Mouse (Mus musculus) limb, embryonic 12.5 days (tissue): ENCODE data around the gene Cpne4. TPM values are rescaled to one million over a fixed set of nuclear protein-coding genes. Genes with fewer than 3 reads are reported as not detected.

Experiments
- ATAC-seq: fragments of 200-750 bp; cut with Nextera tagmentation; 2 replicates; pipeline ENCODE4 v1.8.0; 2017; ENCODE audit warnings: low read depth, moderate TSS enrichment; ENCODE audit not compliant: insufficient number of reproducible peaks, insufficient read depth, low FRiP score, low TSS enrichment
- H3K27ac ChIP-seq: fragments of 300-500 bp; sonication (generic); 2 replicates; pipeline ENCODE4 v1.5.1; 2016; ENCODE audit warnings: mild to moderate bottlenecking, moderate library complexity
- H3K27me3 ChIP-seq: fragments of 300-500 bp; sonication (generic); 2 replicates; pipeline ENCODE4 v1.6.1; 2016; ENCODE audit warnings: mild to moderate bottlenecking, moderate library complexity
- H3K36me3 ChIP-seq: fragments of 300-500 bp; sonication (generic); 2 replicates; pipeline ENCODE4 v1.6.1; 2016; ENCODE audit warnings: mild to moderate bottlenecking, moderate library complexity
- H3K4me1 ChIP-seq: fragments of 300-500 bp; sonication (generic); replicated peaks from 2 replicates; pipeline ENCODE4 v1.6.1; 2016
- H3K4me2 ChIP-seq: fragments of 300-500 bp; sonication (generic); 2 replicates; pipeline ENCODE4 v1.6.1; 2016; ENCODE audit warnings: mild to moderate bottlenecking, moderate library complexity
- H3K4me3 ChIP-seq: fragments of 300-500 bp; sonication (generic); replicated peaks from 2 replicates; pipeline ENCODE4 v1.5.1; 2016; ENCODE audit warnings: mild to moderate bottlenecking
- H3K9ac ChIP-seq: fragments of 300-500 bp; sonication (generic); replicated peaks from 2 replicates; pipeline ENCODE4 v1.6.1; 2016; ENCODE audit warnings: mild to moderate bottlenecking, moderate library complexity
- H3K9me3 ChIP-seq: fragments of 300-500 bp; sonication (generic); 2 replicates; pipeline ENCODE4 v1.6.1; 2016; ENCODE audit warnings: mild to moderate bottlenecking, moderate library complexity
- WGBS: fragments of 180-500 bp; shearing (Covaris S2); methylation state at CpG from one replicate; pipeline ENCODE4 v1.1.7; 2016; 5-methylcytosine and 5-hydroxymethylcytosine counted together
- polyA plus RNA-seq: library from polyadenylated mRNA; unstranded; fragments of >200 nt; fragmentation: Nextera tagmentation; extraction: Ambion mirVana; gene quantifications from 2 replicates; pipeline ENCODE4 v1.2.1, GENCODE M21; 2016

Gene Cpne4
- polyA plus RNA-seq, 1 experiment from 2014 or later = 0.40 TPM

GRCm38 (mm10) chr9:104950551-104950950 lies 403.5 kb downstream of the Cpne4 start:
- no peak overlapping the region for H3K4me3 ChIP-seq
- H3K36me3 ChIP-seq = no peaks in the 10 kb centered on the region
- no peaks in the 10 kb centered on the region for H3K9me3 ChIP-seq
- H3K9ac ChIP-seq = no peak overlapping the region
- ATAC-seq = no peak
- H3K27me3 ChIP-seq = no peaks in the 10 kb centered on the region
- H3K4me1 ChIP-seq = no peaks in the 10 kb centered on the region
- H3K4me2 ChIP-seq = no peak overlapping the region
- no peak overlapping the region for H3K27ac ChIP-seq
- WGBS = 70% methylated on average over 4 of the region's 4 CpGs

GRCm38 (mm10) chr9:104952176-104952575 lies 405.1 kb downstream of the Cpne4 start:
- Histone ChIP-seq H3K9ac (no peak overlapping the region), H3K27me3 (no peaks in the 10 kb centered on the region), H3K36me3 (no peaks in the 10 kb centered on the region), H3K4me3 (no peak overlapping the region), H3K4me1 (no peaks in the 10 kb centered on the region), H3K4me2 (no peak overlapping the region), H3K9me3 (no peaks in the 10 kb centered on the region), H3K27ac (no peak overlapping the region)
- ATAC-seq = no peak
- 65% methylated on average over 3 of the region's 3 CpGs for WGBS

- no peaks in the 10 kb centered on the region for H3K27me3 ChIP-seq
- no peak overlapping the region for H3K4me2 ChIP-seq
- no peaks in the 10 kb centered on the region for H3K4me1 ChIP-seq
- no peaks in the 10 kb centered on the region for H3K36me3 ChIP-seq
- no peak overlapping the region for H3K4me3 ChIP-seq
- no peak overlapping the region for H3K27ac ChIP-seq
- WGBS = 89% methylated on average over 7 of the region's 7 CpGs
- ATAC-seq = no peak
- no peaks in the 10 kb centered on the region for H3K9me3 ChIP-seq
- H3K9ac ChIP-seq = no peak overlapping the region
Measured at GRCm38 (mm10) chr9:104972828-104973227, 425.7 kb downstream of the Cpne4 start.

GRCm38 (mm10) chr9:104981934-104982548 lies 435.0 kb downstream of the Cpne4 start:
- no peak for ATAC-seq
- WGBS = 79% methylated on average over 2 of the region's 2 CpGs
- no peak overlapping the region for H3K4me3 ChIP-seq
- H3K4me2 ChIP-seq = no peak overlapping the region
- H3K9me3 ChIP-seq = no peaks in the 10 kb centered on the region
- no peaks in the 10 kb centered on the region for H3K36me3 ChIP-seq
- H3K27ac ChIP-seq = no peak overlapping the region
- no peak overlapping the region for H3K9ac ChIP-seq
- H3K4me1 ChIP-seq = no peaks in the 10 kb centered on the region
- no peaks in the 10 kb centered on the region for H3K27me3 ChIP-seq

DNA sequence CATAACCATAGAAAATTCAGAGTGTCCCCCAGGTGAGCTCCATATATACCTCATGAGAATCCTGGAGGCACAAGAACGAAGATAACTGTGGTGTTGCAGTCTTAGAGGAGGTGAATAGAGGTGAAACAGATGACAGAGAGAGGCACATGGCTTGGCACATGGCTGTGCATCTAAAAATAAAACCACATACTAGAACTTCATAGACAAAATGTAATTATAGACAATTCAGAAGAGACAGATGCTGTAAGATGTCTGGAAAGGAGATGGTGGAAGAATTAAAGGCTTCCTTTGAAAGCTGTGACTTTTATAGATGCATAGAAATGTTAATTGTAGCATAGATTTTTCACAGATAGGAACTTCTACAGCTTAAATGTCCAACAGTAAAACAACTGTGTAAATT lies 451.1 kb downstream of the Cpne4 start:
- Histone ChIP-seq H3K4me2 (no peak overlapping the region), H3K4me3 (no peak overlapping the region), H3K4me1 (no peaks in the 10 kb centered on the region), H3K36me3 (no peaks in the 10 kb centered on the region), H3K27me3 (no peaks in the 10 kb centered on the region), H3K27ac (no peak overlapping the region), H3K9ac (no peak overlapping the region), H3K9me3 (no peaks in the 10 kb centered on the region)
- no peak for ATAC-seq
- 60% methylated on average over 1 of the region's 1 CpGs for WGBS

DNA sequence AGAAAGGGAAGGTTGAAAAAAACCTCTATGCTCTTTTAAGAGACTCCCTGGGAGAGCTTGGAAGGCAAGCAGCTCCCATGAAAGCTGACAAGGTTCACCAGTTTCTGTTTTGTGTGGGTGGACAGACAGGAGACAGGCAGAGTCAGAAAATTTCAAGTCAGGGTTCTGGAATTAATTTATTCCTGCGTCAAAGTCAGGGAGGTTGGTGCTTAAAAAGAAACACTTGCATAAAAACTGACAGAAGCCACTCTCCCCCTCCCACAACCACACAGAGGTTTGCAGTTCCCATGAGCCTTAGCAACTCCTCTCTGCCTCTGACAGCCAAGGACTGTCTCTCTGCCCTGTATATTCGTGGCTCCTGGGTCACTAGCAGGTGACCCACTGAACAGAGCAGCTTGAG lies 463.6 kb downstream of the Cpne4 start:
- H3K27ac ChIP-seq = no peak overlapping the region
- WGBS = 14% methylated on average over 2 of the region's 2 CpGs
- H3K4me2 ChIP-seq = no peak overlapping the region
- H3K9ac ChIP-seq = no peak overlapping the region
- ATAC-seq = no peak
- H3K4me1 ChIP-seq = no peaks in the 10 kb centered on the region
- no peaks in the 10 kb centered on the region for H3K36me3 ChIP-seq
- H3K9me3 ChIP-seq = no peaks in the 10 kb centered on the region
- H3K27me3 ChIP-seq = no peaks in the 10 kb centered on the region
- no peak overlapping the region for H3K4me3 ChIP-seq

DNA sequence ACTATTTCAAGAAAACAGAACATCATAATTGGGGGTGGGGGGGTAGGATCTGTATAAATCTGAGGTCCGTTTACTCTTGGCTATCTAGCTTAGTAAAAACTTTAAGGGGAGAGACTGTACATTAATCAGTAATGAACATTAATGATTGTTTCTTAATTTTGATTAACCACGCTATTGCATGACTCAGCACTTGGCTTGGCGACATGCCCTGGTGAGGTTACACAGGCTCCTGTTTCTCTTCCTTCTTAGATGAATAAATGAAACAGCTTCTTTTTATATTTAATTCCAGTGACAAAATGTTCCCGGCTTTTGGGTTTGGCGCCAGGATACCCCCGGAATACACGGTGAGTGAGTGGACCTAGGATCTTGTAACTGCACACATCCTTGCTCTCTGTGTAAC lies 471.1 kb downstream of the Cpne4 start:
- H3K4me2 ChIP-seq = no peak overlapping the region
- no peaks in the 10 kb centered on the region for H3K9me3 ChIP-seq
- 86% methylated on average over 7 of the region's 7 CpGs for WGBS
- no peak overlapping the region for H3K27ac ChIP-seq
- ATAC-seq = no peak
- H3K27me3 ChIP-seq = no peaks in the 10 kb centered on the region
- no peak overlapping the region for H3K9ac ChIP-seq
- H3K4me3 ChIP-seq = no peak overlapping the region
- no peaks in the 10 kb centered on the region for H3K36me3 ChIP-seq
- H3K4me1 ChIP-seq = no peaks in the 10 kb centered on the region

GRCm38 (mm10) chr9:105028311-105028710 lies 481.2 kb downstream of the Cpne4 start:
- no peak overlapping the region for H3K27ac ChIP-seq
- H3K27me3 ChIP-seq = no peaks in the 10 kb centered on the region
- H3K4me1 ChIP-seq = no peaks in the 10 kb centered on the region
- WGBS = 66% methylated on average over 3 of the region's 3 CpGs
- no peaks in the 10 kb centered on the region for H3K9me3 ChIP-seq
- H3K36me3 ChIP-seq = no peaks in the 10 kb centered on the region
- no peak overlapping the region for H3K4me2 ChIP-seq
- no peak for ATAC-seq
- H3K4me3 ChIP-seq = no peak overlapping the region
- no peak overlapping the region for H3K9ac ChIP-seq

GRCm38 (mm10) chr9:105032572-105032971 lies 485.5 kb downstream of the Cpne4 start:
- H3K4me3 ChIP-seq = no peak overlapping the region
- H3K9ac ChIP-seq = no peak overlapping the region
- H3K4me1 ChIP-seq = no peaks in the 10 kb centered on the region
- no peaks in the 10 kb centered on the region for H3K27me3 ChIP-seq
- ATAC-seq = no peak
- no peak overlapping the region for H3K27ac ChIP-seq
- H3K36me3 ChIP-seq = no peaks in the 10 kb centered on the region
- H3K4me2 ChIP-seq = no peak overlapping the region
- 91% methylated on average over 9 of the region's 9 CpGs for WGBS
- H3K9me3 ChIP-seq = no peaks in the 10 kb centered on the region

DNA sequence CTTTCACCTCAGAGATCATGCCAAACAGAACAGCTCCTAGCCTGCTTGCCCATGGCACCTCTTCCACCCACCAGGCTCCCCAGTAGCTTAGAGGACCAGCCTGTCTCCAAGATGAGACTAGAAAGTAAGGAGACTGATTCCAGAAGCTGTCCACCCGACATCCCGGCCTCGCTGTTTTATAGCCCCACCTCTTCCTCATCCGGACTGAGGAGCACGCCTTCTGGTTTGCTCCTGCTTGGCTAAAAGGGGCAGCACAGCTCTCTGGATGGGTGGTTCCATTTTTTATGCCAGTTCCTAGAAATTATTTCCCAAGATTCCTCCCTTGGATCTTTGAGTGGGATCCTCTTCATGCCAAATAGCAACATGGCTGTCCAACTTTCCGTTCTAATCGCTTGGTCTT lies 486.6 kb downstream of the Cpne4 start:
- Histone ChIP-seq H3K4me2 (no peak overlapping the region), H3K27ac (no peak overlapping the region), H3K9ac (no peak overlapping the region), H3K9me3 (no peaks in the 10 kb centered on the region), H3K4me1 (no peaks in the 10 kb centered on the region), H3K36me3 (no peaks in the 10 kb centered on the region), H3K4me3 (no peak overlapping the region), H3K27me3 (no peaks in the 10 kb centered on the region)
- WGBS = 91% methylated on average over 7 of the region's 7 CpGs
- ATAC-seq = no peak

GRCm38 (mm10) chr9:105037847-105038246 lies 490.8 kb downstream of the Cpne4 start:
- WGBS = 80% methylated on average over 3 of the region's 3 CpGs
- Histone ChIP-seq H3K9me3 (no peaks in the 10 kb centered on the region), H3K4me2 (no peak overlapping the region), H3K9ac (no peak overlapping the region), H3K36me3 (no peaks in the 10 kb centered on the region), H3K27me3 (no peaks in the 10 kb centered on the region), H3K4me1 (no peaks in the 10 kb centered on the region), H3K27ac (no peak overlapping the region), H3K4me3 (no peak overlapping the region)
- ATAC-seq = no peak

- Histone ChIP-seq H3K9ac (no peak overlapping the region), H3K4me2 (no peak overlapping the region), H3K27ac (no peak overlapping the region), H3K9me3 (no peaks in the 10 kb centered on the region), H3K36me3 (no peaks in the 10 kb centered on the region), H3K27me3 (no peaks in the 10 kb centered on the region), H3K4me1 (no peaks in the 10 kb centered on the region), H3K4me3 (no peak overlapping the region)
- no peak for ATAC-seq
- WGBS = 81% methylated on average over 7 of the region's 7 CpGs
Measured at GRCm38 (mm10) chr9:105046014-105046413, 498.9 kb downstream of the Cpne4 start.
